Mouse (Mus musculus) limb, embryonic 12.5 days (tissue): ENCODE measurements around the gene Psma5. TPM values are rescaled to one million over a fixed set of nuclear protein-coding genes. Genes with fewer than 3 reads are reported as not detected.

Experiments
- ATAC-seq: fragments of 200-750 bp; cut with Nextera tagmentation; 2 replicates; pipeline ENCODE4 v1.8.0; 2017; ENCODE audit warnings: low read depth, moderate TSS enrichment; ENCODE audit not compliant: insufficient number of reproducible peaks, insufficient read depth, low FRiP score, low TSS enrichment
- H3K27ac ChIP-seq: fragments of 300-500 bp; sonication (generic); 2 replicates; pipeline ENCODE4 v1.5.1; 2016; ENCODE audit warnings: mild to moderate bottlenecking, moderate library complexity
- H3K27me3 ChIP-seq: fragments of 300-500 bp; sonication (generic); 2 replicates; pipeline ENCODE4 v1.6.1; 2016; ENCODE audit warnings: mild to moderate bottlenecking, moderate library complexity
- H3K36me3 ChIP-seq: fragments of 300-500 bp; sonication (generic); 2 replicates; pipeline ENCODE4 v1.6.1; 2016; ENCODE audit warnings: mild to moderate bottlenecking, moderate library complexity
- H3K4me1 ChIP-seq: fragments of 300-500 bp; sonication (generic); replicated peaks from 2 replicates; pipeline ENCODE4 v1.6.1; 2016
- H3K4me2 ChIP-seq: fragments of 300-500 bp; sonication (generic); 2 replicates; pipeline ENCODE4 v1.6.1; 2016; ENCODE audit warnings: mild to moderate bottlenecking, moderate library complexity
- H3K4me3 ChIP-seq: fragments of 300-500 bp; sonication (generic); replicated peaks from 2 replicates; pipeline ENCODE4 v1.5.1; 2016; ENCODE audit warnings: mild to moderate bottlenecking
- H3K9ac ChIP-seq: fragments of 300-500 bp; sonication (generic); replicated peaks from 2 replicates; pipeline ENCODE4 v1.6.1; 2016; ENCODE audit warnings: mild to moderate bottlenecking, moderate library complexity
- H3K9me3 ChIP-seq: fragments of 300-500 bp; sonication (generic); 2 replicates; pipeline ENCODE4 v1.6.1; 2016; ENCODE audit warnings: mild to moderate bottlenecking, moderate library complexity
- whole genome bisulfite sequencing: fragments of 180-500 bp; shearing (Covaris S2); methylation state at CpG from one replicate; pipeline ENCODE4 v1.1.7; 2016; 5-methylcytosine and 5-hydroxymethylcytosine counted together
- polyA plus RNA-seq: library from polyadenylated mRNA; unstranded; fragments of >200 nt; fragmentation: Nextera tagmentation; extraction: Ambion mirVana; gene quantifications from 2 replicates; pipeline ENCODE4 v1.2.1, GENCODE M21; 2016

Psma5 gene
- polyA plus RNA-seq, 1 experiment from 2014 or later = 302 TPM

GRCm38 (mm10) chr3:108328441-108328841, 71.7 kb downstream of the Psma5 start:
- Histone ChIP-seq H3K27me3 (no peaks in the 10 kb centered on the region), H3K4me2 (no peak overlapping the region), H3K4me1 (no peaks in the 10 kb centered on the region), H3K36me3 (peaks cover 72% of the 10 kb centered on the region), H3K4me3 (no peak overlapping the region), H3K27ac (no peak overlapping the region), H3K9me3 (no peaks in the 10 kb centered on the region), H3K9ac (no peak overlapping the region)
- no peak for ATAC-seq
- WGBS = 68% methylated on average over 9 of the region's 9 CpGs

Other genes starting within 250 kb of the Psma5 start
- 38.3 and 38.9 TPM in 2 replicates for gene Gstm1, start 239.0 kb upstream of the Psma5 start, polyA plus RNA-seq
- 16.3 and 17.4 TPM in 2 replicates for gene Gstm4, start 212.0 kb upstream of the Psma5 start, polyA plus RNA-seq
- gene Ampd2, start 170.3 kb upstream of the Psma5 start, polyA plus RNA-seq = 51.5 and 51.7 TPM in 2 replicates
- gene Gnat2, start 164.1 kb upstream of the Psma5 start, polyA plus RNA-seq = 0.55 and 0.69 TPM in 2 replicates
- gene Gnai3, start 110.8 kb upstream of the Psma5 start, polyA plus RNA-seq = 192 and 199 TPM in 2 replicates
- 0.05 and 0.10 TPM in 2 replicates for gene Gpr61, start 102.0 kb upstream of the Psma5 start, polyA plus RNA-seq
- 4.4 and 5.8 TPM in 2 replicates for gene Amigo1, start 70.6 kb upstream of the Psma5 start, polyA plus RNA-seq
- 1.7 TPM in 2 replicates for gene Cyb561d1, start 55.7 kb upstream of the Psma5 start, polyA plus RNA-seq
- 25.2 and 26.0 TPM in 2 replicates for gene Atxn7l2, start 46.0 kb upstream of the Psma5 start, polyA plus RNA-seq
- 0.64 and 0.87 TPM in 2 replicates for gene Sypl2, start 30.3 kb upstream of the Psma5 start, polyA plus RNA-seq
- gene Sort1, start 27.2 kb downstream of the Psma5 start, polyA plus RNA-seq = 14.7 and 16.2 TPM in 2 replicates
- gene Mybphl, start 108.0 kb downstream of the Psma5 start, polyA plus RNA-seq = not detected in 2 replicates
- 78.1 and 83.5 TPM in 2 replicates for gene Psrc1, start 126.9 kb downstream of the Psma5 start, polyA plus RNA-seq
- 4.4 and 6.3 TPM in 2 replicates for gene Celsr2, start 158.6 kb downstream of the Psma5 start, polyA plus RNA-seq
- 119 and 127 TPM in 2 replicates for gene Sars, start 188.3 kb downstream of the Psma5 start, polyA plus RNA-seq